Mouse (Mus musculus) MEL (cell line): Measurements from ENCODE around the gene Osm. TPM values are rescaled to one million over a fixed set of nuclear protein-coding genes. Genes with fewer than 3 reads are reported as not detected.

ENCODE experiments used
- DNase-seq: peaks from one replicate; pipeline ENCODE4 v3.0.0; 2011; ENCODE audit warnings: low read depth, low spot score
- H3K27ac ChIP-seq: 2 replicates; pipeline ENCODE4 v1.5.1; 2012; ENCODE audit warnings: low read depth, mild to moderate bottlenecking, control low read depth, low read length, moderate library complexity; ENCODE audit not compliant: control insufficient read depth
- H3K27me3 ChIP-seq, 2 experiments: fragments of 150-350 bp in 1 of 2; sonication (generic) in 1 of 2; 2 replicates each; pipeline ENCODE4 v1.6.1; 2012; ENCODE audit warnings: low read length in 2 of 2, mild to moderate bottlenecking in 2 of 2, improper control_type of control experiment in 1 of 2, moderate library complexity in 1 of 2; ENCODE audit not compliant: insufficient read depth in 2 of 2, control insufficient read depth in 1 of 2
- H3K36me3 ChIP-seq, 2 experiments: 2 replicates each; pipeline ENCODE4 v1.6.1; 2012 to 2014; ENCODE audit warnings: low read length in 2 of 2, improper control_type of control experiment in 1 of 2, inconsistent platforms in 1 of 2, mild to moderate bottlenecking in 1 of 2; ENCODE audit not compliant: insufficient read depth in 2 of 2, control insufficient read depth in 1 of 2
- H3K4me1 ChIP-seq, 2 experiments: fragments of 150-350 bp in 1 of 2; sonication (generic) in 1 of 2; 2 replicates each; pipeline ENCODE4 v1.6.1; 2012; ENCODE audit warnings: low read length in 2 of 2, improper control_type of control experiment in 1 of 2, mild to moderate bottlenecking in 1 of 2; ENCODE audit not compliant: insufficient read depth in 2 of 2, control insufficient read depth in 1 of 2
- H3K4me3 ChIP-seq, 2 experiments: fragments of 150-350 bp in 1 of 2; sonication (generic) in 1 of 2; 2 replicates each; pipeline ENCODE4 v1.5.1; 2012; ENCODE audit warnings: low read depth in 2 of 2, low read length in 2 of 2, mild to moderate bottlenecking in 2 of 2, moderate library complexity in 2 of 2, control low read depth in 1 of 2, improper control_type of control experiment in 1 of 2; ENCODE audit not compliant: control insufficient read depth in 1 of 2, insufficient read depth in 1 of 2
- H3K79me2 ChIP-seq: 2 replicates; pipeline ENCODE4 v1.6.1; 2012; ENCODE audit warnings: mild to moderate bottlenecking, low read length, moderate library complexity; ENCODE audit not compliant: control insufficient read depth, poor library complexity, insufficient read depth
- H3K9ac ChIP-seq: 2 replicates; pipeline ENCODE4 v1.6.1; 2012; ENCODE audit warnings: low read depth, mild to moderate bottlenecking, control low read depth, low read length, moderate library complexity; ENCODE audit not compliant: control insufficient read depth, poor library complexity, severe bottlenecking
- H3K9me3 ChIP-seq: fragments of 150-350 bp; sonication (generic); replicated peaks from 2 replicates; pipeline ENCODE4 v1.6.1; 2012; ENCODE audit warnings: mild to moderate bottlenecking, low read length, improper control_type of control experiment, moderate library complexity; ENCODE audit not compliant: insufficient read depth
- CHD1 ChIP-seq: IDR thresholded peaks from 2 replicates; pipeline ENCODE4 v1.6.1; 2012; ENCODE audit warnings: low read depth, mild to moderate bottlenecking, inconsistent platforms, low read length, improper control_type of control experiment
- CHD2 ChIP-seq: IDR thresholded peaks from 2 replicates; pipeline ENCODE4 v1.6.1; 2011; ENCODE audit warnings: low read length, improper control_type of control experiment
- CTCF ChIP-seq, 3 experiments: IDR thresholded peaks in 2 of 3; conservative IDR thresholded peaks in 1 of 3; 2 replicates each; pipeline ENCODE4 v1.5.1; 2011 to 2012; ENCODE audit warnings: low read length in 3 of 3, low read depth in 2 of 3, mild to moderate bottlenecking in 2 of 3, improper control_type of control experiment in 1 of 3, inconsistent platforms in 1 of 3, mixed read lengths in 1 of 3, moderate library complexity in 1 of 3; ENCODE audit not compliant: control insufficient read depth in 1 of 3, insufficient read depth in 1 of 3, poor library complexity in 1 of 3, severe bottlenecking in 1 of 3
- ELF1 ChIP-seq: IDR thresholded peaks from 2 replicates; pipeline ENCODE4 v1.6.1; 2014; ENCODE audit warnings: low read depth, mild to moderate bottlenecking, inconsistent platforms, low read length, improper control_type of control experiment, moderate library complexity
- EP300 ChIP-seq, 2 experiments: IDR thresholded peaks; 2 replicates each; pipeline ENCODE4 v1.6.1; 2011; ENCODE audit warnings: improper control_type of control experiment in 2 of 2, low read length in 2 of 2, low read depth in 1 of 2, mild to moderate bottlenecking in 1 of 2
- GATA1 ChIP-seq: IDR thresholded peaks from 2 replicates; pipeline ENCODE4 v1.6.1; 2011; ENCODE audit warnings: low read depth, low read length, improper control_type of control experiment
- JUND ChIP-seq: IDR thresholded peaks from 2 replicates; pipeline ENCODE4 v1.6.1; 2011; ENCODE audit warnings: low read depth, mild to moderate bottlenecking, improper control_type of control experiment, low read length
- KAT2A ChIP-seq: conservative IDR thresholded peaks from 2 replicates; pipeline ENCODE4 v1.6.1; 2012; ENCODE audit warnings: low read depth, low read length, improper control_type of control experiment, inconsistent platforms
- MXI1 ChIP-seq: IDR thresholded peaks from 2 replicates; pipeline ENCODE4 v1.6.1; 2011; ENCODE audit warnings: mild to moderate bottlenecking, low read depth, low read length, improper control_type of control experiment
- MYB ChIP-seq: IDR thresholded peaks from 2 replicates; pipeline ENCODE4 v1.6.1; 2011; ENCODE audit warnings: mild to moderate bottlenecking, low read depth, low read length, improper control_type of control experiment
- MYC ChIP-seq: IDR thresholded peaks from 2 replicates; pipeline ENCODE4 v1.6.1; 2011; ENCODE audit warnings: low read depth, mild to moderate bottlenecking, low read length, improper control_type of control experiment, moderate library complexity
- NELFE ChIP-seq: IDR thresholded peaks from 2 replicates; pipeline ENCODE4 v1.6.1; 2011; ENCODE audit warnings: low read depth, low read length, improper control_type of control experiment
- POLR2AphosphoS2 ChIP-seq: IDR thresholded peaks from 2 replicates; pipeline ENCODE4 v1.6.1; 2011; ENCODE audit warnings: low read length, improper control_type of control experiment
- POLR2AphosphoS5 ChIP-seq: IDR thresholded peaks from 2 replicates; pipeline ENCODE4 v1.6.1; 2012; ENCODE audit warnings: low read depth, borderline replicate concordance, mild to moderate bottlenecking, inconsistent platforms, low read length, moderate library complexity, mixed read lengths
- RAD21 ChIP-seq: IDR thresholded peaks from 2 replicates; pipeline ENCODE4 v1.6.1; 2011; ENCODE audit warnings: mild to moderate bottlenecking, low read depth, low read length, improper control_type of control experiment
- RCOR1 ChIP-seq: IDR thresholded peaks from 2 replicates; pipeline ENCODE4 v1.6.1; 2012; ENCODE audit warnings: low read depth, mild to moderate bottlenecking, inconsistent platforms, low read length, improper control_type of control experiment
- SIN3A ChIP-seq: IDR thresholded peaks from 2 replicates; pipeline ENCODE4 v1.6.1; 2012; ENCODE audit warnings: low read length, improper control_type of control experiment, inconsistent platforms
- SMC3 ChIP-seq: IDR thresholded peaks from 2 replicates; pipeline ENCODE4 v1.6.1; 2011; ENCODE audit warnings: low read depth, low read length, improper control_type of control experiment
- TAL1 ChIP-seq: IDR thresholded peaks from 2 replicates; pipeline ENCODE4 v1.6.1; 2012; ENCODE audit warnings: mild to moderate bottlenecking, inconsistent platforms, low read length, moderate library complexity, mixed read lengths
- TBP ChIP-seq: IDR thresholded peaks from 2 replicates; pipeline ENCODE4 v1.8.0; 2011; ENCODE audit warnings: low read depth, low read length, improper control_type of control experiment
- TCF12 ChIP-seq: IDR thresholded peaks from 2 replicates; pipeline ENCODE4 v1.6.1; 2014; ENCODE audit warnings: low read depth, mild to moderate bottlenecking, inconsistent platforms, low read length, improper control_type of control experiment, moderate library complexity
- UBTF ChIP-seq: IDR thresholded peaks from 2 replicates; pipeline ENCODE4 v1.6.1; 2012; ENCODE audit warnings: low read depth, mild to moderate bottlenecking, inconsistent platforms, low read length, improper control_type of control experiment, moderate library complexity, borderline replicate concordance; ENCODE audit not compliant: insufficient read depth
- ZC3H11A ChIP-seq: IDR thresholded peaks from 2 replicates; pipeline ENCODE4 v1.6.1; 2012; ENCODE audit warnings: low read depth, mild to moderate bottlenecking, inconsistent platforms, low read length, improper control_type of control experiment
- ZKSCAN1 ChIP-seq: IDR thresholded peaks from 2 replicates; pipeline ENCODE4 v1.6.1; 2012; ENCODE audit warnings: low read depth, mild to moderate bottlenecking, inconsistent platforms, low read length, improper control_type of control experiment, moderate library complexity
- ZMIZ1 ChIP-seq: IDR thresholded peaks from 2 replicates; pipeline ENCODE4 v1.6.1; 2012; ENCODE audit warnings: low read depth, mild to moderate bottlenecking, inconsistent platforms, low read length, improper control_type of control experiment, moderate library complexity
- ZNF384 ChIP-seq: IDR thresholded peaks from 2 replicates; pipeline ENCODE4 v1.6.1; 2012; ENCODE audit warnings: low read depth, mild to moderate bottlenecking, inconsistent platforms, low read length, improper control_type of control experiment
- polyA plus RNA-seq, 2 experiments: library from polyadenylated mRNA; stranded (reverse) in 1 of 2; unstranded in 1 of 2; fragments of >175 nt in 1 of 2; fragments of >200 nt in 1 of 2; gene quantifications; 2 replicates each; pipeline versions ENCODE4 v1.2.1 to v1.2.4; 2012; ENCODE audit warnings: low replicate concordance in 2 of 2, low read depth in 1 of 2; ENCODE audit not compliant: insufficient read length in 2 of 2, insufficient read depth in 1 of 2, missing spikeins in 1 of 2
- total RNA-seq: library from RNA; depleted of rRNA; stranded (reverse); fragments of 300-350 nt; gene quantifications from 2 replicates; pipeline ENCODE4 v1.2.3, GENCODE M21; 2012

Gene Osm
- total and polyA plus RNA-seq, 3 experiments = 10.6 to 15.4 TPM; not detected in 1

DNA sequence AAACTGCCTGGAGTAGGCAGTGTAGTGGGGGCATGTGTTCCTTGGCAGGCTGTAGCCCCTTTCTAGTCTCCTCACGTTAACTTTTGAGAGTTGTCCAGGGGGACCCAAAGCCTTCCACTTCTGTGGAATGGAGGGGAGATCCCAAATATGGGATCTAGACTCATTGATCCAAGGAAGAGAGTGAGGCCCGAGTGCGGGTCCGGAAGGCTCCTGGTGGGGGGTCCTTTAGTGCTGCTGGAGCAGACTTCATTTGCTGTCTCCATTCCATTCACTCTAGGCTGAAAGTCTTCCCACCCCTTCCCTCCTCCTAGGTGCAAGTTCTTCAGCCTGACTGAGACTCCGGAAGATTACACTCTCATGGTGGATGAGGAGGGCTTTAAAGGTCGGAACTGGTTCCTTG lies 17.6 kb upstream of the Osm start:
- no peaks in the 10 kb centered on the region for H3K27me3 ChIP-seq
- H3K4me1 ChIP-seq = peaks cover 2 to 20% of the 10 kb centered on the region in 2 experiments; a peak in 3 of 4 replicates
- peak; percentile 20 for DNase-seq
- no peaks in the 10 kb centered on the region; the same call in 1 of the 2 replicates for H3K79me2 ChIP-seq
- no peaks in the 10 kb centered on the region for H3K9me3 ChIP-seq
- H3K9ac ChIP-seq = peak overlapping the region; percentile 61
- TF ChIP-seq POLR2AphosphoS5 = no peak
- TF ChIP-seq MYB = no peak
- no peak for TF ChIP-seq ZKSCAN1
- TF ChIP-seq EP300 (IDR thresholded peaks at IDR 0.05; ENCODE audit: low read depth in 1 of 2, low read length in 2 of 2) = no peak
- no peak for TF ChIP-seq ZMIZ1
- TF ChIP-seq RAD21 = no peak
- TF ChIP-seq TBP = no peak
- TF ChIP-seq ELF1 = no peak
- no peak for TF ChIP-seq ZNF384
- TF ChIP-seq ZC3H11A = no peak
- TF ChIP-seq POLR2AphosphoS2 = no peak
- no peak for TF ChIP-seq MXI1
- TF ChIP-seq TAL1 = no peak
- no peak for TF ChIP-seq CHD2
- no peak for TF ChIP-seq UBTF
- no peak for TF ChIP-seq CHD1
- TF ChIP-seq, all 39 proteins: peak for 0
- Histone ChIP-seq H3K27ac (no peak overlapping the region), H3K4me3 (peak overlapping the region; percentile 54 to 68), H3K36me3 (peaks cover 0 to 12% of the 10 kb centered on the region in 2 experiments; a peak in 2 of 4 replicates)

DNA sequence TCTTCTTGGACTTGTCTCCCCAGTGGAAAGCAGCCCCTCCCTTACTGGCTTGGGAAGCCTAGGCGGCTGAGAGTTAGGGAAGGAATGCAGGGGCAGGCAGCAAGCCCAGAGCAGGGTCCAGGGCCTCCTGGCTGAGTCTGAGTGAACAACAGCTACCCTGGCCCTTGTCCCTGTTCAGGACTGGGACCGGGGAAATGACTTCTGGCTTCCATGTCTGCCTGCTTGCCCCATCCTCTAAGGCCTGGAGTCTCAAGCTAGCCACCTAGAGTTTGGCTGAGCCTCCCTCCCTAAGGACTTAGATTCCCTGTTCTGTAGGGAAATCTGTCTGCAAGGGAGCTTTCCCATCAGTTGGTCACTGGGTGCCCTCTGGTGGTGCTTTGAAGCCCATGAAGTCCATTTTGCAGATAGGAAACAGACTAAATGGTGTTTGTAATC lies 16.9 kb upstream of the Osm start:
- Histone ChIP-seq H3K9ac (no peak overlapping the region), H3K79me2 (no peaks in the 10 kb centered on the region; the same call in 1 of the 2 replicates), H3K27me3 (no peaks in the 10 kb centered on the region), H3K4me1 (peaks cover 4 to 26% of the 10 kb centered on the region in 2 experiments; a peak in 3 of 4 replicates), H3K9me3 (no peaks in the 10 kb centered on the region), H3K36me3 (peaks cover 0 to 18% of the 10 kb centered on the region in 2 experiments; a peak in 2 of 4 replicates), H3K4me3 (no peak overlapping the region)
- DNase-seq = peak; percentile 82
- TF ChIP-seq JUND = 0 out of 2 replicates have a peak, but pooled peaks have one; percentile 2
- TF ChIP-seq RAD21 = peak; percentile 99
- TF ChIP-seq TCF12 = no peak
- no peak for TF ChIP-seq NELFE
- TF ChIP-seq KAT2A = no peak
- peak; percentile 90 for TF ChIP-seq SIN3A
- no peak for TF ChIP-seq ZMIZ1
- peak; percentile 55; the same call in 1 of the 2 replicates for TF ChIP-seq MXI1
- TF ChIP-seq GATA1 = no peak
- peak in 2 of 3 experiments; percentile 66 to 82 for TF ChIP-seq CTCF (IDR thresholded peaks at IDR 0.05 in 2 of 3, conservative IDR thresholded peaks at IDR 0.05 in 1 of 3; ENCODE audit: control insufficient read depth in 1 of 3, insufficient read depth in 1 of 3, low read depth in 2 of 3, low read length in 3 of 3, poor library complexity in 1 of 3, severe bottlenecking in 1 of 3)
- TF ChIP-seq ELF1 = no peak
- TF ChIP-seq MYC = 0 out of 2 replicates have a peak, but pooled peaks have one; percentile 28
- 0 out of 2 replicates have a peak, but pooled peaks have one; percentile 24 for TF ChIP-seq TBP
- TF ChIP-seq ZC3H11A = peak; percentile 98
- TF ChIP-seq SMC3 = peak; percentile 95
- peak; percentile 43; the same call in 1 of the 2 replicates for TF ChIP-seq RCOR1
- TF ChIP-seq, all 39 proteins: peak for 10
- no peak overlapping the region for H3K27ac ChIP-seq
